Mouse (Mus musculus) right cerebral cortex, postnatal 14 days (tissue): ENCODE measurements at regions not wholly inside any gene's neighbourhood (a gene's known extent, or its start where the extent isn't known, plus 50 kb on each side); places are given as distances from the start of the nearest gene placed in this dataset.

Experiments
- DNase-seq: peaks from one replicate; pipeline ENCODE4 v3.0.0; 2022

DNA sequence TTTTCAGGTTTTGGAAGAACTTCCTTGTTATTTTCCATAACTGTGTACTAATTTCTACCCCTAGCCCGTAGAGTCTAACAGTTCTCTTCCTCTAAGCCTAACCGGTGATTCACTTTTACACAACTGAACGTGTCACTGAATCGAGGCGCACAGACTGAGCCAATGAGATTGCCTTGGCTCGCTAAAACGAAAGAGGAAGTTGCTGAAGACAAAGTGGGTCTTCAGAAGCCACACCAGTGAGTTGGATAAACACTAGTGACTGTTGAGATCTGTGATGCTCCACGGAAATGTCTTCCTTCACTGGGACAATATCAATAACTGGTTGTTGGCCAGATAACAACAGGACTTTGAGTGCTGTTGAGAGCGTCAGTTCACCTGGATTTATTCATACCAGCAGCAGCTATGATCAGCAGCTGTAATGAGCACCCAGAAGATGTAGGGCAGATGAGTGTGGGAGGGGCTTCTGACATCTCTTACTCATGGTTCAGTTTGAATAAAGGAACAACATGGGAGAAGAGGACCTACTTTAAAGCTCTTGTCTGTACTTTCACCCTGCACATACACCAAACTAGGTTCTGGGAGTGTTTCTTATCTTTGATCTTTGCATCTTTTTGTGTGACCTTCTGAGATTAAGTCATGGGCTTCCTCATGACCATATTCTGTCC, 75.3 kb upstream of the Igfbp7 start:
- no peak for DNase-seq

DNA sequence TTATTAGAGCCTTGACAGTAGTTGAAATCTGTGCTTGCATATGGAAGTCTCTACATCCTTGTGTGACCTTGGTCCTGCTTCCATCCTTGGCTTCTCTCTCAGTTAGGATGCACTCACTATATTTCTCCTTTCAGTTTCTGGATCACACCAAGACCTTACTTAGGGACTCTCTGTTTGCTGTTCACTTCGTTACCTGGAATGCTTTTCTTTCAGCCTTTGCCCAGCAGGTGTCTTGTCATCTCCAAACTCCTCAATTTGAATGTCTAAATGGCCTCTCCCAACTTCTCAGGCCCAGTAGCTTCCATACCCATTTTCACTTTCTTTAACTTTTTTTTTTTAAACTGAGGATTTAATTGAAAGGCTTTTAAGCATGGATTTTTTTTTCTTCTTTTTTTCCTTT, 74.0 kb upstream of the Igfbp7 start:
- DNase-seq: no peak

DNA sequence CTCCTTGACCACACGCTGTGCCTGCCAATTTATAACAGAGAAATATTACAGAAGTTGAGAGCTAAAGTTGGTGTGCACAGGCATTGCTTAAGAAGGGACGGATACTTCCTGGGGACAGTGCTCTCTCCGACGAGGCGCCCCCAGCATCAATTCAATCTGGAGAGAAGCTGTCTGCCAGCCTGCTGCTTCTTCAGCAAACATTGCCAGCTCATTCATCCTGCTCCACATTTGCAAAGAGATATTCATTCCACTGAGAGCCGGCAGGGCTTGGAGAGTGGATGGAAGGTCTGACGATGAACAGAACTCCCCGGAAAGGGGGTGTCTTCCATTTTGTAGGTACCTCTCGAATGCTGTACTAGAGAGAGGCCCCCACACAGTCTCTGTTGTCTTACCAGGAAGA, 70.0 kb upstream of the Igfbp7 start:
- DNase-seq: peak; percentile 30

DNA sequence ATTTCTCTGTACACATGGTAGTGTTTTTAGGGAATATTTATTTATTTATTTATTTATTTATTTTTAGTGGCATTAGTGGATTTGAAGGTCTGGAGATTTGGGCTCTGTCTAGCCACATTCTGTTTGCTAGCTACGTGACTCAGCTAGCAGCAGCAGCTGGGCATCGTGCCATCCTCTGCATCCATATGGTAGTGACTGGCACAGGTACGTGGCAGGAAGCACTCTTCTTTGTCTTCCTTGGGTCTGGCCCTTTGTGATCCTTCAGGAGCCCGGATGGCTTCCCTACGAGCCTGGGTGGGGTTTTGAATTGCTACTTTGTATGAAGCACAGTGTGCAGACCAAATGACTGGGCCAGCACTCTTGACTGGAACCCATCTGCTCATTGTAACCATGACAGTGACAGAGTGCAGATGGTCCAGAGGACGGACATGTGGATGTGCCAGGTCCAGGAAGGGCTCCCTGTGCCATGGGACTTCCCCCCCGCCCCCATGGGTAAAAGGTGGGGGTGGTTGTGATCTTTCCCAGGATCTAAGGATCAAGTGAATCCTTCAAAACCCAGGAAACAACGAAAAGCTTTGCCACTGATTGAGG, 66.2 kb upstream of the Igfbp7 start:
- DNase-seq: peak; percentile 34

DNA sequence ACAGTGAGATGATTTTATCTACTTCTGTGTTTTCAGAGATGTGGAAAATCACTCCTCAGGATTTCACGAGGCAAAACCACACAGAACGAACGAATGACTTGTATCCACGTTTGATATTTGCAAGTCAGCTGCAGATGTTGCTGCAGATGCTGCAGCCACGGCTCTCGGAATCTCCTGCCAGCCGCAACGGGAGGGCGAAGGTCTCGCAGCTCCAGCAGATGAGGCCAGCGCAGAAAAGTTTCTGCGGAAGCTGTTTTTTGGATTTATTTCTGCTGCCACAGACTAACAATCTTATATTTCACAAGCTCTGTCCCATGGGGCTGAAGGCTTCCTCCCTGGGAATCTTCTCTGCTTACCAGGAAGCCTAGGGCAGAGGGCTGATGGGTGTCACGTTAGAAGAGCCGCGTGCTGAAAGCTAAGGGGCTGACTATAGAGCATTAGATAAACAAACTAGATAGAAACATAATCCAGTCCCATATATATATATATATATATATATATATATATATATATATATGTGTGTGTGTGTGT, 61.5 kb upstream of the Igfbp7 start:
- DNase-seq: no peak

DNA sequence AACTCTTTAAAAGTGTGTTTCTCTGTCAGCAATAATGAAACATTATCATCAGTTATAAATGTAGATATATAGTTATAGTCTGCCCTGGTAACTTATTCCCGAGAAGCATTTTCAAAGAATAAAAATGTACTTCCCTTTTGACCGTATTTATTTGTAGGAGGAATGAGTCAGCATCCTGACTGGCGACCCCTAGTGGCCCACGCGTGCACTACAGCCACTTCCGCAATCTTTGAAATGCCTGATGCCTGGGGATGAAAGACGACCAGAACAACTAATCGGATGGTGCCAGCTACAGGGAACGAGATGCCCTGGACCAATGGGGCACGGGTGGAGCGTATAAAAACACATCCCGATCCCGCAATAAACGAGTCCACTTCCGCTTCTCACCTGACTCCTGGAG, 60.6 kb upstream of the Igfbp7 start:
- DNase-seq: peak; percentile 56

DNA sequence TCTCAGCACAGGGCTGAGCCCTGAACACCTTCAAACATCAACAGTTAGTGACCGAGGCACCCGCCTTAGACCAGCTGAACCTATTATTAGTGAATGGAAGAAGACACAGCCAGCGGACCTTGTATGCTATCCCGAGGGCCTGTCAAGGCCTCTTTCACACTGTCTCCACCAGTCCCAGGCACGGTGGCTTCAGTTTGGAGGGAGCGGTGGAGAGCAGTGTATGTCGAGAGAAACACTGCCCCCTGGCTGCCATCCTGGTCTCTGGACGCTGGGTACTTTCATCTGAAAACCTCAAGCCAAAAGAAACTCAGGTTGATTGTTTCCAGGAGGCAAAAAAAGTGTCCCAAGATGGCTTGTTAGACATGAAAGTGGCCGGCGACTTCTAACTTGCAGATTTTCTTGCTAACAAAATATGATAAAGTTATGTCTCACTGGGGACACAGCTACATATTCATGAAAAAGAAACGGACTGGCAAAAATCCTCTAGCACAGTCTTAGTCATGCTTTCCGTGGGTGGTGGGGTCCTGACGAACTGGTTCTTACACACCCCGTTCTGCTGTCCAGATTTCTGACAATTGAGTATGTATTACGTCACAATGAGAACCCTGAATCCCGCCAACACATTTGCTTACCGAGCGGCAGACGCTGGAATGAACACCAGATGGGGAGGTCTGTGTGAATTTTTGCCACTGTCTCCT, 57.2 kb upstream of the Igfbp7 start:
- DNase-seq: peak; percentile 79

DNA sequence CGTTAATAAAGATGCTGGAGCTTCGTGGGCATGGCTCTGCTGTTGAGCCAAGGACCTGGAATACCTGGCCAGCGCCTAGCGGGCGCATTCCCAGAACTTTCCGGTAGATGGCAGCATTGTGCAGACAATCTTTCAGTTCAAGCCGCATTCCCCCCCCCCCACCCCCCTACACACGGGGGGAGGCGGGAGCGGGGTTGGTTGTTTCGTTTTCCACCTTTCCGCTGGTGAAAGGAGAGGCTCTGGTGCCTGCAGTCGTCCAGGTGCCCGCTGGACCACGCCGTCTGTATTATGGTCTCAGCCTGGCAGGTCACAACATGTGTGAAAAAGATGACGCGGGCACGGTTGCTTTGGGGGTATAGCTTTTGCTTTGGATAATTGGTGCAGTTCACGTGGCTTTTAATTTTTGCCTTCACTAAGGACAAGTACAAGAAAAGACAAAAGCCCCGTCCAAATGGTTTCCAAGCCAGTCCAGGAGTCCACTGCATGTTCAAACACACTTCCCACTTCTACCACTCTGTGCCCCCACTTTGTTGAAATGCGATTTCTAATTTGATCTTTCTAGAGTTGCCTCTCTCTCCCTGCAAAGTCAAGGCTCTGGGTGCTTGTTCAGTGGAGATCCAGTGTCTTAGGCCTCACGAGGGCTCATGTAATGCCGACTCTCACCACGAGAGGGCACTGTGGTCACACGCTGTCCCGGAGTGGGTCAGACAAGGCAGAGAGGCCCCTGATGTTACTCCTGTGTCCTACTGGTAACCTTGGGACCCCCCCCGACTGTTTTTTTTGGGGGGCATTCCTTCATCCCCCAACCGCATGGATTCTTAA, 52.3 kb upstream of the Igfbp7 start:
- DNase-seq: peak; percentile 95
